Mouse (Mus musculus): ENCODE measurements around the gene Eci1. TPM values are rescaled to one million over a fixed set of nuclear protein-coding genes. Genes with fewer than 3 reads are reported as not detected.
"Not testable (repeated sequence)": the region's sequence is repeated elsewhere in the genome, so short reads cannot be mapped to it uniquely, and the experiment has no call there.

Eci1 gene
- total RNA-seq (2021): 100 to 1,000 TPM; 133 to 200 TPM
- long read RNA-seq, experiment 1, transcript Eci1-205 (7 exons, 1,137 nt): major isoform, 168 of 189 reads
- long read RNA-seq, experiment 1, partial matches to known transcripts: 15 of 189 reads
- long read RNA-seq, experiment 1, other reads (novel, unspliced or antisense): 6 of 189 reads
- long read RNA-seq, experiment 2, transcript Eci1-205 (7 exons, 1,137 nt): major isoform, 210 of 230 reads
- long read RNA-seq, experiment 2, partial matches to known transcripts: 16 of 230 reads
- long read RNA-seq, experiment 2, other reads (novel, unspliced or antisense): 3 of 230 reads

DNA sequence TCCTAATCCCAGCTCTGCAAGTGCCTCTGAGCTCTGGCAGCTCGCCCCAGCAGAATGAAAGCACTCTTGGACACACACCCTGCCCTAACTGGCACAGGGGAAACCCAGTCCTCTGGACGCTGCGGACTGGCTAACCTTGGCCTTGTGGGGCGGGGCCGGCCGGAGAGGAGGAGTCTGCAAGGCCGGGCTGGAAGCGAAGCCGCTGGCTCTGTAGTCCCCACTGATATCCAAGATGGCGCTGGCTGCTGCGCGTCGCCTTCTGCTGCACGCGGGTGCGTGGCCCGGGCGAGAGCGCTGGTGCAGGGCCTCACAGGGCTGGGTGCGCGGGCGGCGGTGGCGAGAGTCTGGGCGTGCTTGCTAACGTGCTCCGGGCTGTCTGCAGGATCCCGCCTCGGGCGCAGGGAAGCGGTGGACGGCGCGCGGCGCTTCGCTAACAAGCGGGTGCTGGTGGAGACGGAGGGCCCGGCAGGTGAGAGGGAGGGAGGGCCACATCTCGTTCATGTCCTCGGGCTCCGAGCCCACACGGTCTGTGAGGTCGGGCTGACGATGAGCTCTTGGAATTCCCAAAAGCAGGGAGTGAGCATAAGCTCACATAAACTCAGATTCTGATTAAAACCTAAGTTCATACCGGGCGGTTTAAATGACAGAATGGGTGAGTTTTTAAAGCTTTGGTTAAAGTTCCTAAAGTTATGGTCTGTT is at the start of gene Eci1:
Eci1 (plus strand) TSS at position 171 of the 699 bp plus-strand sequence.
- intact Hi-C loops (cut with DNase I; ENCODE audit: low total_unique reads): no loop called here
- peak; percentile 98 for DNase-seq

DNA sequence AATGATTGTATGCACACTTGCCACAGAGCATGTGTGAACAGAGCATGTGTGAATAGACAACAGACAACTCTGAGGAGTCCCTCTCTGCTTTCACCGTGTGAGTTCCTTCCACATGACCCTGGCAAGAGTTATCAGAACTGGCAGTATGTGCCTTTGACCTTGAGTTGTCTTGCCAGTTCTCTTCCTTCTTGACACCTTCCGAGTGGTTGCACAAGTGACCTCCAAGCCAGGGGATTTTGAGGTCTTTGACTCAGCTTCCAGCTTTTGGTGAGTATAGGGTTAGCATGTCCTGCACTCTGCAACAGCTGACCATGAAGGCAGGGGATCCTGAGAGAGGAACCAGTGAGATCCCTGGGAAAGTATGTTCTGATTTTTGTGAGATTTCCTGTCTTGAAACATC is 47.9 kb upstream of the Eci1 start:
- DNase-seq: no peak
- intact Hi-C loops (cut with DNase I; ENCODE audit: low total_unique reads): no loop called here

DNA sequence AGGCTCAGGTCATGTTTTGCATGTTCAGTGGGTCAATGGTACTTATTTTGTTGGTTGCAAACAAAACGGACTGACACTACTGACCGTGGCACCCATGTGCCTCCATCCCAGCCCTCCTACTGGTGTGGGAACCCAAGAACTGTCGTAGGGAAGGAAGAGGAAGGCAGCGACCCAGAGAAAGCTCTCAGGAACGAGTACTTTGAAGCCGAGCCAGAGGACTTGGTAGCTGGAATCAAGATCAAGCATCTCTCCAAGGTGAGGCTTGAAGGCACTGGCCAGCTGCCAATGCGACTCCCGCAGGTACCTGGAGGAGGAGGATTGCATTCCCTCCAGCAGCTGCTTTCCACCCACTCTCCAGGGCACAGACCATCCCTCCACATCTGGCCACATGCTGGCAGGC is 42.7 kb upstream of the Eci1 start:
- intact Hi-C loops (cut with DNase I; ENCODE audit: low total_unique reads): no loop called here
- no peak for DNase-seq

DNA sequence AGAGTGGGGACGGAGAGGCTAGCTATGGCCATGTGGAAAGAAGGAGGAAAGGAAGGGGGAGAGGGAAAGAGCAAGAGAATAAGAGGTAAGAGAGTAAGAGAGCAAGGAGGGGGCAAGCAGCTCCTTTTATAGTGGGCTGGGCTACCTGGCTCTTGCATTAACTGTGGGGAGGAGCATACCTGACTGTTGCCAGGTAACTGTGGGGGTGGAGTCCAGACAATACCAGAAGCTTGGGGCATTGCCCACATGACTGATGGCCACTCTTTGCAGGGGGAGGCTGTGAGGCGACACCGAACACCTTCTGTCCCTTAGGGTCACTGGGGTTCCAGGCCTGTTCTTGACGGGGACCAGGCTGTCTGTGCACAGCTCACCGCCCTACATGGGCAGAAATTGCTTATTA is 37.7 kb upstream of the Eci1 start:
- DNase-seq: no peak
- intact Hi-C loops (cut with DNase I; ENCODE audit: low total_unique reads): loop anchor here (5.0 kb wide), 2 partner anchors 216 to 231 kb away; no protein-coding TSS in a partner anchor

DNA sequence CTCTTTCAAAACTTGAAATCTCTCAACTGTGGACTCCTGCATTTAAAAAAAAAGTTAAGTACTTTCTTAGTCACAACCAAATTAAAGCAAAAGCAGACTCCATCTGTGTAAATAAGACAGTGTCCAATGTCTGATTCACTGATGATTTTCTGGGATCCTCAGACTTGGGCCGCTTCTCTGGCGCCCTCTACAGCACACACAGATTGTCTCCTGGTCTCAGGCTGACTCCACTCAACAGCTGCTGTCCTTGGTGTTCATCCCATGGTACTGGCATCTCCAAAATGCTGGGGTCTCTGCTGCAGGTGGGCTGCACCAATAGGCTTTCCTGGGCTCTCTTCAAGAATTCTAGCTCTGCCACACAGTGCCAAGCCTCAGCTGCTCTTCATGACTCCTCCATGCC is 36.6 kb upstream of the Eci1 start:
- DNase-seq: peak; percentile 53
- intact Hi-C loops (cut with DNase I; ENCODE audit: low total_unique reads): loop anchor here (5.0 kb wide), 2 partner anchors 218 to 233 kb away; no protein-coding TSS in a partner anchor

DNA sequence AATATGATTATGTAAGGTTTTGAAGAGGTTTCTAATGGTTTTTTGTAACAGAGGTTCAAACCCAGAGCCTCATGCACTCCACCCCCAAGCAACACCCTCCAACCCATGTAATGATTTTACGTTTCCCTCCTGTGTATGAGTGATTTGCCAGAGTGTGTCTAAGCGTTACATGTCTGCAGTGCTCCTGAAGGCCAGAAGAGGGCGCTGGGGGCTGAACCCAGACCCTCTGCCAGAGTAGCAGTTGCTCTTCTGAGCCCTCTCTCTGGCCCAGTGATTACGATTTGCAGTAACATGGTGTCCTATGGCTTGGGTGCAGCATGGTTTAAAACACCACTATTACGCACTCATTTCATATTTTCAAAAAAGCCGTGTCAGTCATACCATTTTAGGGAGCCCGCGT is 35.3 kb upstream of the Eci1 start:
- no peak for DNase-seq
- intact Hi-C loops (cut with DNase I; ENCODE audit: low total_unique reads): no loop called here

DNA sequence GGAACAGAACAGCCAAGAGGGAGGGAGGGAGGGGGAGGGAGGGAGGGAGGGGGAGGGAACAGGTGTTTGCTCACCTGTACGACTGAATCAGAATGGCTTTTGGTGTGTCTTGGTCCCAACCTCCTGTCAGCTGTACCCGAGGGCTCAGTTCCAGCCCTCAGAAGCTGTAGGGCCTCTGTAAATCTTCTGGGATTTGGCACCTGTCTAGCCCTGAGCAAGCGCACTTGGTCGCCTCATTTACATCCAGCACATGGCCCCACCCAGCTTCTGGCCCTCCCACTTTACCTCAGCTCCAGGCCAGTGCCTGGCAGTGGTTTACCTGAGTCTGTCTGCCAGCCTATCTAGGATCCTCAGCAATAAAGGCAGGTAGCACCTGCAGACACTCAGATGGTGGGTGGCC is 32.9 kb upstream of the Eci1 start:
- intact Hi-C loops (cut with DNase I; ENCODE audit: low total_unique reads): no loop called here
- no peak for DNase-seq

DNA sequence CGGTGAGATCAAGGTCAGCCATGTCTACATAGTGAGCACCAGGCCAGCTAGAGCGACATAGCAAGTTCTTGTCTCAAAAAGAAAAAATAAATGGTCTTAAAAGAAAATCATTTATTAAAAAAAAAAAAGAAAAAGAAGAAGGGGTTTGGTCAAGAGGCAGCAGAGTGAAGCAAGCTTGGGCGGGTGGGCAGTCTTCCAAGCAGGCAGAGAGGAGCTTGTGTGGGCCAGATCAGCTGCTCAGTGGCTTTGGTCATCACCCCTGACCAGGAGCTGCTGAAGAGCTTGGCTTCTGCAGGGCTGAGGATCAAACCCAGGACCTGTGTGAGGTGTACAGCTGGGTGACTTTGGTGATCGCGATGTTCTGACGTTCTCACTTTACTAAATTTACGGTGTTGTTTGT is 32.0 kb upstream of the Eci1 start:
- DNase-seq: no peak
- intact Hi-C loops (cut with DNase I; ENCODE audit: low total_unique reads): no loop called here

DNA sequence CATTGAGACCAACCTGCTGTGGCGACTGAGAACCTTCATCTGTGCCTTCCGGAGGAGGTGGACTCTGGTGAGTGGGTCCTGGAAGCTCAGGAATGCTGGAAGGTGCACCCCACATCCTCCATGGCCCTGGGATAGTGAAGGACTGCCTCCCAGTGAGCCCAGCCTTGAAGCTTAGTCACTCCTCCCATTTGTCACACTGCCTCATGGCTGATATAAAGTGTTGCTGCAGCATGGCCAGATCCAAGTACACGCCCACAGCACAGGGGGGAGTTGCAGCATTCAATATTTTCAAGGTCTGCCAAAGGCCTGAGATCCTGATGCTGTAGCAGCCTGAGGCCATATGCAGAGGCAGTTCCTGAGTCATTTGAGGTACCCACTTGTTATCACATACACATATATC is 24.1 kb upstream of the Eci1 start:
- intact Hi-C loops (cut with DNase I; ENCODE audit: low total_unique reads): no loop called here
- DNase-seq: no peak

DNA sequence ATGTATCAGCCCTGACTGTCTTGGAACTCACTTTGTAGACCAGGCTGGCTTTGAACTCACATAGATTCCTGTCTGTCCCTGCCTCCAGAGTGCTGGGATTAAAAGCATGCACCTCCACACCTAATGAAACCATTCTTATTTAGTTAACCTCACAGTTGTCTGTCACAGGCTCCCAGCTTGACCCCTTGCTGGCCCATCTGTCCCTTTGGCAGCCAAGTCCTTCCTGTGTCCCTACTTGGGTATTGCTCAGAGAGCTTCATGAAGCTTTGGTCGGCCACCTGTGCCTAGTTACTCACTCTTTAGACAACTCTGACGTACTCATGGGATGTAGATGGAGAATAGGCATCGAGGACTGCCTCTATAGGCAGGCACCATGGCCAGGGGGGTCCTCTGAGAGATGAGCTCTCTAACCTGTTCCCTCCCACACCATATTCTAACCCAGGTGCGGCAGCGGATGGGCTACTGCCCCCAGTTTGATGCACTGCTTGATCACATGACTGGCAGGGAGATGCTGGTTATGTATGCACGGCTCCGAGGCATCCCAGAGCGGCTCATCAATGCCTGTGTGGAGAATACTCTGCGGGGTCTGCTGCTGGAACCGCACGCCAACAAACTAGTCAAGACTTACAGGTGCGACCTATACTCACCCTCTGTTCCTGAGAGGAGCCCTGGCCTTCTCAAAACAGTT is 19.2 kb upstream of the Eci1 start:
- no peak for DNase-seq

DNA sequence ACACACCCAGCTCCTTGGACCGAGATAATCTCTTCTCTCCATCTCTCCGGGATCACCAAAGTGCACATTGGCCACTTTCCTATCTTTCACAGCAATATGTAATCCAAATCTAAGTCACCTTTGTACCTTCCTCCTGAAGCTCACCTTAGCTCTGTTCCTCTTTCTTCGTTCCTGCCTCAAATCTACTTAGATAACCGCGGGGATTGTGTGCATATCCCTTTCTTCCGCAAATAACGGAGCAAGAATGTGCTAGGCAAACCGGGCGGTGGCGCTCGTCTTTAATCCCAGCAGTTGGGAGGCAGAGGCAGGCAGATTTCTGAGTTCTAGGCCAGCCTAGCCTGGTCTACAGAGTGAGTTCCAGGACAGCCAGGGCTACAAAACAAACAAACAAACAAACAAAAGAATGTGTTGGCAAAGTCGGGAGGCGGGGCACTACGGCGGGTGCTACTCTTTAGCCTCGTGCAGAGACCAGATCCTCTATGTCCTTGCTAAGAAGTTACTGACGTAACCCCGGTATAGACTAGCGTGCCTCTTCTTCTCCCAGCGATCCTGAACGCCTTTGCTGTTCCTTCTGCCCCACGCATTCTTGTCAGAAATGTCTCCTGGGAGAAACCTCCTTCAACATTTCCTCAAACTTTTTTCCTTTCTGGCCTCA is 12.8 kb upstream of the Eci1 start:
- intact Hi-C loops (cut with DNase I; ENCODE audit: low total_unique reads): no loop called here
- DNase-seq: no peak

More for the DNA sequence above, 19.2 kb upstream of the Eci1 start:
- intact Hi-C loops (cut with DNase I; ENCODE audit: low total_unique reads): no loop called here

DNA sequence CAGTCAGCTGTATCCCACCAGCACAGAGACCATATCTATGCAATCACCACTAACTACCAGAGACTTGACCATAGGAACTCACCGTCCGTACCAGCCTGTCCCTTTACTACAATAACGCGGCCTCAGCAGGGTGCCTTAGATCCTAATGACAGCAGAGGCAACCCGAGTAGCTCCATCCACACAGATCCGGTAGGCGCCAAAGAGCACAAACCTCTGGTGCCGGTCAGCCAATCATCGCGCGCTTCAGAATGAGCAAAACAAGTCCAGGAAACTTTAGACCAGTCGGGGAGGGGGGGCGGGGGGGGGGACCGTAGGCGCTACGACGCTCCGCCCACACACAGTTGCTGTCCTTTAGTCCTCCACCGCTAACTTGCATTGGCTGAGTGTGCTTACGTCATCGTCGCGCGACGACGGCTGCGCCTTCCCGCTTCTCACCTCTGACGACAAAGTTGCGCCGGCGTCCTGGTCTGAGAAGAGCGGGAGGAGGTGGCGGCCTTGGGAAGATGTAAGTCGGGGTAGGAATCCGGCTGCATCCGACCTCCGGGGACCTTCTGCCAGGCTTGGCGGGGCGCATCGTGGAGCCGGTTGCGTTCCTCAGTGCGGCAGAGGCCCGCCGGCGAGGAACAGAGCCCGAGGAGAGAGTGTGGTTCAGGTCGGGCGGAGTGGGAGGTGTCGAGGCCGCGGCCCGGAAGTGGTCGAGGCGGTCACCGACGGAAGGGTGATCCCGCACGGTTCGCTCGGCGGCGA is 12.0 kb upstream of the Eci1 start, which contains the start of gene Rnps1:
Rnps1 (plus strand) TSS at position 336 of the 747 bp plus-strand sequence.
- intact Hi-C loops (cut with DNase I; ENCODE audit: low total_unique reads): no loop called here
- peak; percentile 96 for DNase-seq

DNA sequence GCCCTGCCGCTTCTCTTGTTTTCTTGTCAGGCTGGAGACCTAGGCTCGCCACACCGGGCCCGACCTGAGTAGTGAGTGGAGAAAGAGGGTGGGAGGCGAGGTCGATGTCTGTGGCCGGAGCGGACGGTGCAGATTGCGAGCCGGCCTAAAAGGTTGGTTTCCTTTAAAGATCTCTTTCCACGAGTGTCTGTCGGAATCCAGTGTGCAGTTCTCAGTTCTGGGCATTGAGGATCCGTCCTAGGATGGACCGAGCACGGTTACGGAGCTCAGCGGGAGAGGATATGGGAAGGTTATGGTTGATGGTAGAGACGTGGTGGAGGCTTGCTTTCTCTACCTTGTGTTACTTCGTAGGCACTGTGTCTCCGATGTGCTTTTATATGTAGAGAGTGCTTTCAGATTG is 11.4 kb upstream of the Eci1 start:
- DNase-seq: no peak
- intact Hi-C loops (cut with DNase I; ENCODE audit: low total_unique reads): no loop called here

DNA sequence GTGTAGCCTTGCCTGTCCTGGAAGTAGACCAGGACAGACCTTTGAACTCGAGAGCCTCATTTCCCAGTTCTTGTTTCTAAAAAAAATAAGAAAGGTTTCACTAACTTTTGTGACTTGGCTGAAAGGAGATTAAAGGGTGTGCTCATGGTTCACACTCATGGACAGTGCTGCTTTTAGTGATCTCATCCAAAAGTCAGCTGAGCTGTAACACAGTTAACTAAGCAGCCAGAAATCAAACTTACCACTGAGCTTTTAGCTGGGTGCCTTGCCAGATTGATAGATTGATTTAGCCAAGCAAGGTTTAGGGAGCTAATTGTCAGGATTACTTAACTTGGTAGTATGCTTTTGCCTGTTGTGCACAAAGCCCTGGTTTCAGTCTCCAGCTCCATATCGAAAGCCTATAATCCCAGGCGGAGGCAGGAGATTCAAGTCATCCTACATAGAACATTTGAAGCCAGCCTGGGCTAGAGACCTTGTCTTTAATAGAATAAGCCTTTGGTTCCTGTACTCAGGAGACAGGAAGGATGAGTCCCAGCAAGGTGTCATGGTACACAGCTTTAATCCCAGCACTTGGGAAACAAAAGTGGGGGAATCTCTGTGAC is 10.3 kb upstream of the Eci1 start:
- intact Hi-C loops (cut with DNase I; ENCODE audit: low total_unique reads): no loop called here
- DNase-seq: no peak

DNA sequence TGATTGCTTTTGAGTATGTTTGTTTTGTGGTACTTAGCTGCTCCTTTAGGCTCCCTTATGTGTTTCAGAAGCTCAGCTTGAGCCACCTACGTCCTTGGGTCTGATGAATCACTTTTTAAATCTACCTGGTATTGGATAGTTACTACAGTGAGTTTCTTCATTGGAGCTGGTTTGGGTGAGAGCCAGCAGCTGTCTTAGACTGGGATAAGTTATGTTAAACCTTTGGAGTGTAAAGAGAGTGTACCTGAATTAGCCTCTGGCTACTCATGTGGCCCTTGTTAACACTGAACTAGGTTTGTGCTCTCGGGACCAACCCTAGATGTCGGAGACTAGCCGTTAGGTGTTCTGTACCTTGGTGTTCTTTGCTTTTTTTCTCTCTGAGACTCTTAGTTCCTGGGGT is 3.3 kb upstream of the Eci1 start:
- no peak for DNase-seq
- intact Hi-C loops (cut with DNase I; ENCODE audit: low total_unique reads): no loop called here

DNA sequence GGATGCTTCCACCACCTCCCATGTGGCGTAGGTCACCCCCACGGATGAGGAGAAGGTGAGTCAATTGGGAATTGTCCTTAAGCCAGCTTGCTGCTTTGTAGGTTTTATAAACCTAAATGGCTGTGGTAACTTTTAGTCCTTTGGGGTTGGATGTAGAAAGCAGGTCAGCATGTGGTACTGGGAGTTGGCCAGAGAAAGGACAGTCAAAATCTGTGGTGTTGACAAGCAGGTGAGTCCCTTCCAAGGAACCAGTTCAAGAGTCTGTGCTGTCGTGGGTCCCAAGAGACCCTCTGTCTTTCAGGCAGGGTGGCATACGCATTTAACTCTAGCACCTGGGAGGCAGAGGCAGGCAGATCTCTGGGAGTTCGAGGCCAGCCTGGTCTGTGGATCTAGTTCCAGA is 2.0 kb upstream of the Eci1 start:
- intact Hi-C loops (cut with DNase I; ENCODE audit: low total_unique reads): no loop called here
- DNase-seq: no peak

DNA sequence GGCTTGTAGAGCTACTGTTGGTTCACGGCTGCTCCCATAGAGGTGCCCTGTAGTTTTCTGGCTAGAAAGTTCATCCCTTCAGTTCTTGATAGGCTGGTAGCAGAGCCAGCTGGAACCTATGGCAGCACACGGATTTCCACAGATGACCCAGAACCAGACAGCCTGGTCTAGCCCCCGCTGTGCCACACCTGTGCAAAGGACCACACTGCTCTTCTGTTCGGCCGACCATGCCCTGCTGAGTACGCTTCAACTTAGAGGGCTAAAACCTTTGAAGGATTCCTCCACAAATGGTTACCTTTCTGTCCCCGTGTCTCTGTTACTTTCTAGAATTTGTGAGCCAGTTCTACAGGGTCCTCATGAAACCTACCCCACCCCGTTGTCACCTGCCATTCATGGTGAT is 1.1 kb upstream of the Eci1 start:
- DNase-seq; intact Hi-C loops (cut with DNase I; ENCODE audit: low total_unique reads): not testable (repeated sequence)

DNA sequence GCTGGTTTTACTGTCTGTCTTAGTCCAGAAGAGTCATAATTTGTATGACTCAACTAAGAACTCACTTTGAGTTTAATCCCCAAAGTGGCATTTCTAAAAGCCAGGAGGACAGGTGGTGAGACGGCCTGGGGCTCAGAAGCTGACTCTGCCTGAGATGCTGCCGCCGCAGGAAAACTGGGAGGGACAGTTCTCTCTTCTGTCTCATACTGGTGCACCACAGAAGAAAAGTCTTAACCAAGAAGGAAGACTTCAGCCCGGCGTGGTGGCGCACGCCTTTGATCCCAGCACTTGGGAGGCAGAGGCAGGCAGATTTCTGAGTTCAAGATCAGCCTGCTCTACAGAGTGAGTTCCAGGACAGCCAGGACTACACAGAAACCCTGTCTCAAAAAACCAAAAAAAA is 536 bp upstream of the Eci1 start:
- DNase-seq: no peak
- intact Hi-C loops (cut with DNase I; ENCODE audit: low total_unique reads): no loop called here

DNA sequence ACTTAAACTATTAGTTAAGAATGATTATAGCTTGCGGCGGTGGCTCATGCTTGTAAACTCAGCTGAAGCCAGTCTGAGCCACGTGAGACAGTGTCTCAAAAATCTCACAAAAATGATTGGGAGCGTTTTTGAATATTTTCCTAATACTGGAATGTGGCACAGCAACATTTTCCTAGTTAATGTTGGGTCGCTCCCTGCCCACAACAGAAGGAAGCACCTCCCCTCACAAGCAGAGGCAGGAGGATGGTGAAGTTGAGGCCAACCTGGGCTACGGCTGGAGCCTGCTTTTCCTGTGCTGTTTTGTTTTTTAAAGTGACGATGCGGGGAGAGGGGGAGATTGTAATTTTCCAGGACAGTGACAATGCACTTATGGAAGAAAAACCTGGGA is 723 bp downstream of the Eci1 start:
- intact Hi-C loops (cut with DNase I; ENCODE audit: low total_unique reads): no loop called here
- no peak for DNase-seq

Data from gastrocnemius, postnatal 14 days (tissue).